Mouse (Mus musculus): ENCODE results near the gene 5430419D17Rik.

The 5430419D17Rik gene

GRCm38 (mm10) chr7:131174121-131174520 is at the start of gene 5430419D17Rik:
Gene 5430419D17Rik, plus strand, starts transcription at chr7:131174402.
- no peak for DNase-seq (ENCODE audit: low spot score)

- no peak for DNase-seq (ENCODE audit: low spot score)
These were observed 44.2 kb upstream of the 5430419D17Rik start for GRCm38 (mm10) chr7:131130021-131130420.

GRCm38 (mm10) chr7:131133181-131133580 is 41.0 kb upstream of the 5430419D17Rik start:
- no peak for DNase-seq (ENCODE audit: low spot score)

GRCm38 (mm10) chr7:131146214-131146613 is 28.0 kb upstream of the 5430419D17Rik start, which contains the start of gene 4933402N03Rik:
Gene 4933402N03Rik, minus strand, starts transcription at chr7:131146314.
- DNase-seq (ENCODE audit: low spot score): no peak

- DNase-seq (ENCODE audit: low spot score): no peak
These were observed 24.0 kb upstream of the 5430419D17Rik start for GRCm38 (mm10) chr7:131150179-131150578.

- DNase-seq (ENCODE audit: low spot score): no peak
These were observed 21.2 kb upstream of the 5430419D17Rik start for GRCm38 (mm10) chr7:131153044-131153443.

- DNase-seq (ENCODE audit: low spot score): no peak
These were observed 12.0 kb upstream of the 5430419D17Rik start for GRCm38 (mm10) chr7:131162251-131162650.

GRCm38 (mm10) chr7:131167771-131168170 is 6.4 kb upstream of the 5430419D17Rik start:
- DNase-seq (ENCODE audit: low spot score): no peak

- no peak for DNase-seq (ENCODE audit: low spot score)
These were observed 5.1 kb upstream of the 5430419D17Rik start for GRCm38 (mm10) chr7:131169099-131169498.

GRCm38 (mm10) chr7:131182685-131183084 is 8.5 kb downstream of the 5430419D17Rik start:
- DNase-seq (ENCODE audit: low spot score): peak; percentile 11

- no peak for DNase-seq (ENCODE audit: low spot score)
These were observed 10.1 kb downstream of the 5430419D17Rik start for GRCm38 (mm10) chr7:131184339-131184738.

GRCm38 (mm10) chr7:131187047-131187446 is 12.8 kb downstream of the 5430419D17Rik start:
- DNase-seq (ENCODE audit: low spot score): no peak

GRCm38 (mm10) chr7:131187996-131188395 is 13.8 kb downstream of the 5430419D17Rik start:
- no peak for DNase-seq (ENCODE audit: low spot score)

- DNase-seq (ENCODE audit: low spot score): no peak
These were observed 48.9 kb downstream of the 5430419D17Rik start for GRCm38 (mm10) chr7:131223086-131223485.

GRCm38 (mm10) chr7:131236091-131236490 is 61.9 kb downstream of the 5430419D17Rik start:
- no peak for DNase-seq (ENCODE audit: low spot score)

GRCm38 (mm10) chr7:131244993-131245392 is 70.8 kb downstream of the 5430419D17Rik start:
- DNase-seq (ENCODE audit: low spot score): peak; percentile 0

- DNase-seq (ENCODE audit: low spot score): no peak
These were observed 82.6 kb downstream of the 5430419D17Rik start for GRCm38 (mm10) chr7:131256841-131257240.

- no peak for DNase-seq (ENCODE audit: low spot score)
These were observed 83.1 kb downstream of the 5430419D17Rik start for GRCm38 (mm10) chr7:131257309-131257708.

- DNase-seq (ENCODE audit: low spot score): no peak
These were observed 86.7 kb downstream of the 5430419D17Rik start for GRCm38 (mm10) chr7:131260946-131261345.

GRCm38 (mm10) chr7:131264251-131264650 is 90.0 kb downstream of the 5430419D17Rik start:
- no peak for DNase-seq (ENCODE audit: low spot score)

- no peak for DNase-seq (ENCODE audit: low spot score)
These were observed 91.6 kb downstream of the 5430419D17Rik start for GRCm38 (mm10) chr7:131265851-131266250.

GRCm38 (mm10) chr7:131297151-131297550 is 122.9 kb downstream of the 5430419D17Rik start:
- no peak for DNase-seq (ENCODE audit: low spot score)

GRCm38 (mm10) chr7:131303340-131303739 is 129.1 kb downstream of the 5430419D17Rik start:
- no peak for DNase-seq (ENCODE audit: low spot score)

GRCm38 (mm10) chr7:131306733-131307132 is 132.5 kb downstream of the 5430419D17Rik start:
- DNase-seq (ENCODE audit: low spot score): no peak

- DNase-seq (ENCODE audit: low spot score): no peak
These were observed 140.3 kb downstream of the 5430419D17Rik start for GRCm38 (mm10) chr7:131314493-131314892.
